Mouse (Mus musculus) megakaryocyte, embryonic 14.5 days (primary cell): ENCODE measurements around the gene Lrba. TPM values are rescaled to one million over a fixed set of nuclear protein-coding genes. Genes with fewer than 3 reads are reported as not detected.

Experiments
- H3K27me3 ChIP-seq: replicated peaks from 2 replicates; pipeline ENCODE3; 2012; ENCODE audit warnings: inconsistent platforms
- H3K36me3 ChIP-seq: replicated peaks from 2 replicates; pipeline ENCODE3; 2012; ENCODE audit warnings: low read length, inconsistent platforms, mixed read lengths
- H3K4me1 ChIP-seq: 2 replicates; pipeline ENCODE4 v1.6.1; 2012; ENCODE audit warnings: inconsistent platforms
- H3K4me3 ChIP-seq: replicated peaks from 2 replicates; pipeline ENCODE3; 2012; ENCODE audit warnings: moderate library complexity, mild to moderate bottlenecking, inconsistent platforms
- H3K9me3 ChIP-seq: 2 replicates; pipeline ENCODE4 v1.6.1; 2012; ENCODE audit warnings: inconsistent platforms
- FLI1 ChIP-seq: IDR thresholded peaks from 2 replicates; pipeline ENCODE4 v1.6.1; 2012; ENCODE audit warnings: low read length, inconsistent platforms, mixed read lengths
- GATA1 ChIP-seq: IDR thresholded peaks from 3 replicates; pipeline ENCODE4 v1.6.1; 2012; ENCODE audit warnings: mixed read lengths, low read length, inconsistent platforms, borderline replicate concordance
- polyA plus RNA-seq: library from polyadenylated mRNA; stranded (reverse); fragments of >175 nt; gene quantifications from 2 replicates; pipeline ENCODE4 v1.2.3, GENCODE M21; 2012; ENCODE audit warnings: low replicate concordance; ENCODE audit not compliant: insufficient read depth

The Lrba gene
- polyA plus RNA-seq, 1 experiment, result 9.7 TPM

GRCm38 (mm10) chr3:86536751-86537150, 312.3 kb downstream of the Lrba start:
- TF ChIP-seq FLI1 (no peak), GATA1 (no peak)
- Histone ChIP-seq H3K36me3 (peaks cover 13% of the 10 kb centered on the region), H3K4me1 (no peaks in the 10 kb centered on the region; the same call in 1 of the 2 replicates), H3K4me3 (no peak overlapping the region), H3K27me3 (no peaks in the 10 kb centered on the region), H3K9me3 (no peaks in the 10 kb centered on the region)

GRCm38 (mm10) chr3:86538645-86539554, 314.4 kb downstream of the Lrba start:
- no peaks in the 10 kb centered on the region; the same call in 1 of the 2 replicates for H3K4me1 ChIP-seq
- H3K9me3 ChIP-seq, result no peaks in the 10 kb centered on the region
- no peaks in the 10 kb centered on the region for H3K27me3 ChIP-seq
- no peak for TF ChIP-seq GATA1
- no peak for TF ChIP-seq FLI1
- peaks cover 6% of the 10 kb centered on the region for H3K36me3 ChIP-seq
- no peak overlapping the region for H3K4me3 ChIP-seq

GRCm38 (mm10) chr3:86539555-86540168, 315.2 kb downstream of the Lrba start:
- Histone ChIP-seq H3K9me3 (no peaks in the 10 kb centered on the region), H3K36me3 (peaks cover 6% of the 10 kb centered on the region), H3K27me3 (no peaks in the 10 kb centered on the region), H3K4me3 (no peak overlapping the region), H3K4me1 (no peaks in the 10 kb centered on the region; the same call in 1 of the 2 replicates)
- TF ChIP-seq FLI1, result no peak
- no peak for TF ChIP-seq GATA1

- H3K27me3 ChIP-seq, result peaks cover 3% of the 10 kb centered on the region
- H3K4me3 ChIP-seq, result no peak overlapping the region
- peaks cover 6% of the 10 kb centered on the region for H3K36me3 ChIP-seq
- H3K9me3 ChIP-seq, result no peaks in the 10 kb centered on the region
- TF ChIP-seq GATA1 (no peak), FLI1 (no peak)
- H3K4me1 ChIP-seq, result peaks cover 3% of the 10 kb centered on the region; the same call in 1 of the 2 replicates
These were observed 316.7 kb downstream of the Lrba start for GRCm38 (mm10) chr3:86541074-86541614.

GRCm38 (mm10) chr3:86541863-86542397, 317.4 kb downstream of the Lrba start:
- H3K4me1 ChIP-seq, result peaks cover 11% of the 10 kb centered on the region
- H3K27me3 ChIP-seq, result peaks cover 11% of the 10 kb centered on the region
- H3K36me3 ChIP-seq, result peaks cover 6% of the 10 kb centered on the region
- no peak overlapping the region for H3K4me3 ChIP-seq
- H3K9me3 ChIP-seq, result no peaks in the 10 kb centered on the region
- no peak for TF ChIP-seq GATA1
- no peak for TF ChIP-seq FLI1

GRCm38 (mm10) chr3:86544785-86545184, 320.3 kb downstream of the Lrba start:
- H3K4me1 ChIP-seq, result peaks cover 30% of the 10 kb centered on the region
- no peaks in the 10 kb centered on the region for H3K9me3 ChIP-seq
- H3K36me3 ChIP-seq, result peaks cover 6% of the 10 kb centered on the region
- peaks cover 33% of the 10 kb centered on the region for H3K27me3 ChIP-seq
- TF ChIP-seq FLI1, result no peak
- TF ChIP-seq GATA1, result no peak
- no peak overlapping the region for H3K4me3 ChIP-seq

GRCm38 (mm10) chr3:86545945-86546344, 321.5 kb downstream of the Lrba start:
- Histone ChIP-seq H3K4me3 (peak overlapping the region; percentile 92), H3K4me1 (peaks cover 30% of the 10 kb centered on the region), H3K9me3 (no peaks in the 10 kb centered on the region), H3K36me3 (peaks cover 6% of the 10 kb centered on the region), H3K27me3 (peaks cover 39% of the 10 kb centered on the region)
- TF ChIP-seq GATA1 (no peak), FLI1 (no peak)

GRCm38 (mm10) chr3:86546471-86547250, 322.2 kb downstream of the Lrba start:
- Histone ChIP-seq H3K9me3 (no peaks in the 10 kb centered on the region), H3K27me3 (peaks cover 39% of the 10 kb centered on the region), H3K4me1 (peaks cover 30% of the 10 kb centered on the region), H3K4me3 (peak overlapping the region; percentile 92), H3K36me3 (peaks cover 2% of the 10 kb centered on the region)
- TF ChIP-seq FLI1 (no peak), GATA1 (no peak)

- no peaks in the 10 kb centered on the region for H3K36me3 ChIP-seq
- peaks cover 41% of the 10 kb centered on the region for H3K27me3 ChIP-seq
- no peaks in the 10 kb centered on the region for H3K9me3 ChIP-seq
- peak overlapping the region; percentile 92 for H3K4me3 ChIP-seq
- peaks cover 30% of the 10 kb centered on the region for H3K4me1 ChIP-seq
- TF ChIP-seq GATA1 (no peak), FLI1 (no peak)
These were observed 322.8 kb downstream of the Lrba start for GRCm38 (mm10) chr3:86547251-86547791.
